Mouse (Mus musculus) megakaryocyte, embryonic 14.5 days (primary cell): ENCODE data around the gene Rnf40.

Experiments
- FLI1 ChIP-seq: IDR thresholded peaks from 2 replicates; pipeline ENCODE4 v1.6.1; 2012; ENCODE audit warnings: low read length, inconsistent platforms, mixed read lengths
- GATA1 ChIP-seq: IDR thresholded peaks from 3 replicates; pipeline ENCODE4 v1.6.1; 2012; ENCODE audit warnings: mixed read lengths, low read length, inconsistent platforms, borderline replicate concordance

DNA sequence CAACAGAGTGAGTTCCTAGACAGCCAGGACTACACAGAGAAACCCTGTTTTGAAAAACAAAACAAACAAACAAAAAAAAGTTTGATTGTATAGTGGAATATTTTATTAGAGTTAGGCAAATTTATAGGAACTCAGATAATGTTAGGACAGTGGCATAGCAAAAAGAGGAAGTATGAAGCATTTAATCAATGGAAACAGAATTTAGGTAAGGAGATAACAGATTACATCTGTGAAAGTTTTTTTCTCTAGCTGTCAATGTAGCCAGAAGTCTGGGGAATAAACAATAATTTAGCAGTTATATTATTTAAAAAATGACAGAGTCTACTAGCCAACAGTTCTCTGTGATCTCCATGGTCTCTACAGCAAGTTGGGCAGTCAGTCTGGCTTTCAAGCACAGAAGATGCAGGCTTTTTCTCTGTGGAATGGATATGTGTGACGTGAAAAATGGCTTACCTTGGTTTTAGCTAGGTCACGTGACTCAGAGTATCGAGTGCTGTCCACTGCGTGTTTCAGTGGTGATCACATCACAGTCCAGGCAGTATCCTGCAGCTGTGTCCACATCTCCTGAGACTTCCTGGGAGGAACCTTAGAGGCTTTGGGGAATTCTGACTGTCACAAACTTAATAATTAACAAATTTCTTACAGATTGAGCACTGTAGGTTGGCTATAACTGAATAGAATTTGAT lies 60.1 kb downstream of the Rnf40 start:
- no peak for TF ChIP-seq FLI1
- no peak for TF ChIP-seq GATA1
